Mouse (Mus musculus): ENCODE data around the gene Trpc7. TPM values are rescaled to one million over a fixed set of nuclear protein-coding genes. Genes with fewer than 3 reads are reported as not detected.

The Trpc7 gene
- polyA plus RNA-seq, 1 experiment: not detected

GRCm38 (mm10) chr13:56806776-56807490 is 88.9 kb downstream of the Trpc7 start:
- H3K27ac ChIP-seq (ENCODE audit: control insufficient read depth, insufficient read depth, low read depth, low read length, poor library complexity): no peak overlapping the region
- H3K4me3 ChIP-seq (replicated peaks; ENCODE audit: control insufficient read depth, low read depth, low read length): no peak overlapping the region
- H3K4me1 ChIP-seq (ENCODE audit: control insufficient read depth, insufficient read depth, low read length): no peaks in the 10 kb centered on the region
- TF ChIP-seq POLR2A (IDR thresholded peaks at IDR 0.05; ENCODE audit: borderline replicate concordance, control insufficient read depth, low read depth, low read length): no peak
- peak; percentile 77 for TF ChIP-seq CTCF (IDR thresholded peaks at IDR 0.05; ENCODE audit: control insufficient read depth, insufficient read depth, low read length)
- 7% methylated on average over 27 of the region's 27 CpGs for WGBS

- 82% methylated on average over 3 of the region's 3 CpGs for WGBS
- H3K4me3 ChIP-seq (replicated peaks; ENCODE audit: control insufficient read depth, low read depth, low read length): no peak overlapping the region
- no peaks in the 10 kb centered on the region for H3K4me1 ChIP-seq (ENCODE audit: control insufficient read depth, insufficient read depth, low read length)
- no peak overlapping the region for H3K27ac ChIP-seq (ENCODE audit: control insufficient read depth, insufficient read depth, low read depth, low read length, poor library complexity)
- no peak for TF ChIP-seq CTCF (IDR thresholded peaks at IDR 0.05; ENCODE audit: control insufficient read depth, insufficient read depth, low read length)
- TF ChIP-seq POLR2A (IDR thresholded peaks at IDR 0.05; ENCODE audit: borderline replicate concordance, control insufficient read depth, low read depth, low read length): no peak
Measured at GRCm38 (mm10) chr13:56805131-56805530, 90.7 kb downstream of the Trpc7 start.

GRCm38 (mm10) chr13:56797459-56797858 is 98.3 kb downstream of the Trpc7 start:
- no peak overlapping the region for H3K27ac ChIP-seq (ENCODE audit: control insufficient read depth, insufficient read depth, low read depth, low read length, poor library complexity)
- TF ChIP-seq POLR2A (IDR thresholded peaks at IDR 0.05; ENCODE audit: borderline replicate concordance, control insufficient read depth, low read depth, low read length): no peak
- TF ChIP-seq CTCF (IDR thresholded peaks at IDR 0.05; ENCODE audit: control insufficient read depth, insufficient read depth, low read length): no peak
- H3K4me3 ChIP-seq (replicated peaks; ENCODE audit: control insufficient read depth, low read depth, low read length): no peak overlapping the region
- 72% methylated on average over 7 of the region's 7 CpGs for WGBS
- H3K4me1 ChIP-seq (ENCODE audit: control insufficient read depth, insufficient read depth, low read length): no peaks in the 10 kb centered on the region

GRCm38 (mm10) chr13:56795501-56795900 is 100.3 kb downstream of the Trpc7 start:
- Histone ChIP-seq H3K27ac (ENCODE audit: control insufficient read depth, insufficient read depth, low read depth, low read length, poor library complexity) (no peak overlapping the region), H3K4me1 (ENCODE audit: control insufficient read depth, insufficient read depth, low read length) (no peaks in the 10 kb centered on the region), H3K4me3 (replicated peaks; ENCODE audit: control insufficient read depth, low read depth, low read length) (no peak overlapping the region)
- WGBS: 76% methylated on average over 7 of the region's 7 CpGs
- TF ChIP-seq CTCF (IDR thresholded peaks at IDR 0.05; ENCODE audit: control insufficient read depth, insufficient read depth, low read length): no peak
- no peak for TF ChIP-seq POLR2A (IDR thresholded peaks at IDR 0.05; ENCODE audit: borderline replicate concordance, control insufficient read depth, low read depth, low read length)

- Histone ChIP-seq H3K4me3 (replicated peaks; ENCODE audit: control insufficient read depth, low read depth, low read length) (no peak overlapping the region), H3K27ac (ENCODE audit: control insufficient read depth, insufficient read depth, low read depth, low read length, poor library complexity) (no peak overlapping the region), H3K4me1 (ENCODE audit: control insufficient read depth, insufficient read depth, low read length) (no peaks in the 10 kb centered on the region)
- no peak for TF ChIP-seq POLR2A (IDR thresholded peaks at IDR 0.05; ENCODE audit: borderline replicate concordance, control insufficient read depth, low read depth, low read length)
- TF ChIP-seq CTCF (IDR thresholded peaks at IDR 0.05; ENCODE audit: control insufficient read depth, insufficient read depth, low read length): no peak
- 70% methylated on average over 7 of the region's 7 CpGs for WGBS
Measured at GRCm38 (mm10) chr13:56794441-56794840, 101.4 kb downstream of the Trpc7 start.

GRCm38 (mm10) chr13:56792844-56793243 is 102.9 kb downstream of the Trpc7 start:
- Histone ChIP-seq H3K4me3 (replicated peaks; ENCODE audit: control insufficient read depth, low read depth, low read length) (no peak overlapping the region), H3K4me1 (ENCODE audit: control insufficient read depth, insufficient read depth, low read length) (no peaks in the 10 kb centered on the region), H3K27ac (ENCODE audit: control insufficient read depth, insufficient read depth, low read depth, low read length, poor library complexity) (no peak overlapping the region)
- WGBS: 72% methylated on average over 3 of the region's 3 CpGs
- TF ChIP-seq CTCF (IDR thresholded peaks at IDR 0.05; ENCODE audit: control insufficient read depth, insufficient read depth, low read length) (no peak), POLR2A (IDR thresholded peaks at IDR 0.05; ENCODE audit: borderline replicate concordance, control insufficient read depth, low read depth, low read length) (no peak)

GRCm38 (mm10) chr13:56790683-56791082 is 105.1 kb downstream of the Trpc7 start:
- Histone ChIP-seq H3K4me1 (ENCODE audit: control insufficient read depth, insufficient read depth, low read length) (no peaks in the 10 kb centered on the region), H3K4me3 (replicated peaks; ENCODE audit: control insufficient read depth, low read depth, low read length) (no peak overlapping the region), H3K27ac (ENCODE audit: control insufficient read depth, insufficient read depth, low read depth, low read length, poor library complexity) (no peak overlapping the region)
- WGBS: 81% methylated on average over 3 of the region's 3 CpGs
- TF ChIP-seq CTCF (IDR thresholded peaks at IDR 0.05; ENCODE audit: control insufficient read depth, insufficient read depth, low read length) (no peak), POLR2A (IDR thresholded peaks at IDR 0.05; ENCODE audit: borderline replicate concordance, control insufficient read depth, low read depth, low read length) (no peak)

GRCm38 (mm10) chr13:56782621-56783020 is 113.2 kb downstream of the Trpc7 start:
- no peak overlapping the region for H3K27ac ChIP-seq (ENCODE audit: control insufficient read depth, insufficient read depth, low read depth, low read length, poor library complexity)
- H3K4me1 ChIP-seq (ENCODE audit: control insufficient read depth, insufficient read depth, low read length): no peaks in the 10 kb centered on the region
- WGBS: 76% methylated on average over 1 of the region's 1 CpGs
- no peak for TF ChIP-seq CTCF (IDR thresholded peaks at IDR 0.05; ENCODE audit: control insufficient read depth, insufficient read depth, low read length)
- no peak for TF ChIP-seq POLR2A (IDR thresholded peaks at IDR 0.05; ENCODE audit: borderline replicate concordance, control insufficient read depth, low read depth, low read length)
- no peak overlapping the region for H3K4me3 ChIP-seq (replicated peaks; ENCODE audit: control insufficient read depth, low read depth, low read length)

All from bone marrow, adult 2 months (tissue).